Mouse (Mus musculus) cerebellum, adult 11-12 months (tissue): ENCODE results near the gene Hoxa4.

ENCODE experiments used
- DNase-seq: peaks from one replicate; pipeline ENCODE4 v3.0.0; 2022

Gene Hoxa4

DNA sequence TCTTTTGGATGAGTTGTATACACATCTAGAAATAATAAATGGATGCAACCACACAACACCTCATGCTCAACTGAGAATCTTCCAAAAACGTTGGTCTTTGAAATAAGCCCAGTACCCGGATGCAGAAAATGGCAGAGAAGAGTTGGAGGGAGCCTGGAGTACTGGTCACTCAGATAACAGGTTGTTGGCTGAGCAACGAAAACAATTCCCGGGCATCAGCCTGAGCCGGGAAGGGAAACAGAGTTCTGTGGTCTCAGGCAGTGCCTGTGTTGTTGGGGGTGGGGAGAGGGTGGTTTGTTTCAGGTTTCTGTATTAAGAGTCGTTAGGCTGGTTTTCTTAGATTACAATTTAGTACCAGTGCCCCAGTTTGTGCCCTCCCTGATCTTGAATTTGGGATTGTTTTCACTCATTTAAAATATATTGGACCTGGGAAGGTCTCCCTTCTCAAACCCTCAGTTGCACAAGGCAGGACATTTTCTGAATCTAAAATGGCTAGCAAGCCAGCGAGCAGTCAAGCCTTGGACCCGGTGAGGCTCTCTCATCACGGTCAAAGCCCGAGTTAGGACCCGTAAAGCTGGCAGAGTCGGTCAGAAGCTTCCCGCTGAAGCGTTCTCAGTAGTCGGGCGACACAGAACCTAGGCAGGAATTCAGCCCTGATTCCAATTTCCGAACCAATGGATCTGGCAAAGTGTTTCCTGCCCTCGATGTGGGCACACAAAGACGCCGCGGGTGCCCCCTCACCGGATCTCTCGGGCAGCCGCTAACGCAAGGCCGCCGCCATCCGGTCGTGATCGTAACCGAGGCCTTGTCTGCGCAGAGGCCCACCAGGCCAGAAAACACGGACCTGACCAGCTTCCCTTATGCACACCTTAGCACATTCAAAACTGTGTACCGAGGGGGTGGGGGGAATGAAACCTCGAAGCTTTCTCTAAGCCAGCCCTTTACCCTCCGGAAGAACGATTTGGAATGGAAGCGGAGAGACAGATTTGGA is 37.2 kb upstream of the Hoxa4 start:
- no peak for DNase-seq

DNA sequence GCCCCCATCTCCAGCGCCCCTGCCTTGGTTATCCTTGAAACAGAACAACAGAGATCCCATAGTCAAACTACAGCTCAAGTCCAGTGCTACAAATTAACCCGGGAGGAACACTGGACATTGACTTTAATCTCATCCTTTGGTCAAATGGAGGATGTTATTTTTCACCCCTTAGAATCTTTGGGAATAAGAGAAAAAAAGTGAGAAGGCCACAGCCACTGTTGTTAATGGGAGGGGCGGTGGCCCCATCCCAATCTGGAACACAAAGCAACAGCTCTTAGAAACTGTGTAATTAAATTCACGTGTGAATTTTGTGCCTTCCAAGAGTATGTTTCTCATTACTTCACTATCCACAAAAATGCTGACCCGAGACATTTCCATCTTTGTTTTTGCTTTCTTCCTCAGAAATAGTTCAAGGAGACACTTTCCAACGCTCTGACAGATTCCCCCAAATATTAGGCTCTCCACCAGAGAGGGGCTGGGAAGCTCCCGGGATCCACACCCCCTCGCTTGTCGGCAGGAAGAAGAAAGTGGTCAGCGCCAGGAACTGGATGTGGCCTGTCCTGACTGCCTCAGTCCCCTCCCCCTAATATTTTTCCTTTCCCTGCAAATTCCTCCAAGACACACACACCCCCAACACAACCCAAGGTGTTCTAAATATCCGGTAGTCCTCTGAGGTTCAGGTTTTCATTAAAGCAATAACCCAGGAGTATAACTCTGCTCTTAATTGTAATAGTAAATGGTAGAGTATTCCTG is 36.1 kb upstream of the Hoxa4 start:
- DNase-seq, result no peak

DNA sequence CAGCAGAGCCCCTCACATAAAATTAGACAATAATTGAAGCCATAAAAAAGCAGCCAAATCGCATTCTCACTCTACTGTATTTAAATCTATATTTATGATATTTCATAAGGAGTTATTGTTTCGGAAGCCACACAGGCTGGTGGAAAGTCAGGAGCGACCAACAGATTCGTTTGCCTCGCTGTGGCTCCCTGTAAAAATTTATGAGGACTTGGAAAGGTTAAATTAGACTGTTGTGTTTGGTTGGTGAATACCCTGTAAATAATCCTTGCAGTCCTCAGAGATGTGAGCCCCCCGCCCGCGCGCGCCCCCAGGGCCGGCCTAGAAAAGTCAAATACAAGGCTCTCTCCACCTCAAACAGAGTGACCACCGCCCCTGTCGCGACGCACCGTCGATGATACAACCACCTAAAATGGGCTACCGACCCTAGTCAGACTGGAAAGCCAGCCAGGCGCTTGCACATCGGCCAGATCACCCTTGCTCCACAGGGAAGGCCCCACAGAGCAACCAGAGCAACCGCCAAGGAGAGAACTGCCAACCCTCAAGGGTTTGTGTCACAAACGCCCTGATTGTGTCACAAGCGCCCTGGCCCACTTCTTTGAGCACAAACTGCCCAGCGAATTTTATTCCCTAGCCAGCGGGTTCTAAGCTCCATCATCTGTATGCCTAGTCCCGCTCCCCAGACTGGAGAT is 35.2 kb upstream of the Hoxa4 start:
- DNase-seq, result no peak

DNA sequence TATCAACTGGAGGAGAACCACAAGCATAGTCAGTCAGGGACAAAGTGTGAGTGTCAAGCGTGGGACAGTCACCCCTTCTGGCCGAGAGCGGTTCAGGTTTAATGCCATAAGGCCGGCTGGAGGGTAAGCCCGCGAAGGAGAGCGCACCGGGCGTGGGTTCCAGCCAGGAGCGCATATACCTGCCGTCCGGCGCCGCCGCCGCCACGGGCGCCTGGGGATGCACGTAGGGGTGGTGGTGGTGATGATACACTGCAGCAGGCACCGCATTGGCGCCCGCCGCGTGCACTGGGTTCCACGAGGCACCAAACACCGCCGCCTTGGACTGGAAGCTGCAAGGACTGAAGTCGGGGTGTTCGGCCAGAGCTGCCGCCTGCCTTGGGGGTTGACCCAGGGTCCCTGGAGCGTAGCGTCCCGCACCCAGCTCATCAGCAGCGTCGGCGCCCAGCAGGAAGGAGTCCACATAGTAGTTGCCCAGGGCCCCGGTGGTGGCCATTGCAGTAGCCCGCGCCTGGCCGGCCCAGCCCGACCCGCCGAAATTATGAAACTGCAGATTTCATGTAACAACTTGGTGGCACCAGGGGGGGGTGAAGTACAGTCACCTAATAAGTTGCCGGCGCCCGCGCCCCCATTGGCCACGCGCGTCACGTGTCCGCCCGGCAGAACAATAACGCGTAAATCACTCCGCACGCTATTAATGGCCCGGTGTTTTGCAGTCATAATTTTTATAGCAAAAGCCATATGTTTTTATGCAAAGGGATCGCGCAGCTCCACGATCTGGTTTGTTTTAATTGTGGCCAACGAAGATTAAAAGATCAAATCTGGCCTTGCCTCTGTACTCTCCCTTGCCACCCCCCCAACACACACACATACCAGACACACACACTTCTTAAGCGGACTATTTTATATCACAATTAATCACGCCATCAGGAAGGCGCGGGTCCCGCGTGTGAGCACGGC is 34.3 kb upstream of the Hoxa4 start:
- DNase-seq, result no peak

DNA sequence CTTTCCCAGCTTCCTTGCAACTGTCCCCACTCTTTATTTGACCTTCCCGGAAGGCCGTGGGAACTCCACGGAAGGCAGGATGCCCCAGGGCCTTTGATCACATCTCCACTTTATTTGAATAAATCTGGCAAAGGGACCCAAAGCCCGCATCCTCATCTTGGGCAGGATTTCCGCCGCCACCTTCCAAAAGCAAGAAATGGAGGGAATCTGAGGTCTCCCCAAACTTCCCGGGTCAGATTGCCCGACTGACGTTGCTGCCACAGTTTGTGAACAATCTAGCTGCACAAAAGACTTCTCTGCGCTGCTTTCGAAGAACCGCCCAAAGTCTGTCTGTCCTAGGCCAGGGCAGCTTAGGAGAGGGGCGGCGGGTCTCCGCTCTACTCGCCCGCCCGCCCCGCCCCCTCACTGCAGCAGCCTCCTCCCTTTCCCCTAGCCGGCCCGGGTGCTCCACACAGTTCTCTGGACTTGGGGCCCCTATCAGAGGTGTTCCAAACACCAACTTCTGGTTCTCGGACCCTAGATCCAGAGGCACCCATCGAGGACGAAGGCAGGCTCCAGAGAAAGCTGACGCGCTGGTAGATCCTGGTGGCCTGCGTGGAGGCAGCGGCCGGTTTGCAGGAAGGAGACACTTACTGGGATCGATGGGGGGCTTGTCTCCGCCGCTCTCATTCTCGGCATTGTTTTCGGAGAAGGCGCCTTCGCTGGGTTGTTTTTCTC is 33.5 kb upstream of the Hoxa4 start:
- no peak for DNase-seq

DNA sequence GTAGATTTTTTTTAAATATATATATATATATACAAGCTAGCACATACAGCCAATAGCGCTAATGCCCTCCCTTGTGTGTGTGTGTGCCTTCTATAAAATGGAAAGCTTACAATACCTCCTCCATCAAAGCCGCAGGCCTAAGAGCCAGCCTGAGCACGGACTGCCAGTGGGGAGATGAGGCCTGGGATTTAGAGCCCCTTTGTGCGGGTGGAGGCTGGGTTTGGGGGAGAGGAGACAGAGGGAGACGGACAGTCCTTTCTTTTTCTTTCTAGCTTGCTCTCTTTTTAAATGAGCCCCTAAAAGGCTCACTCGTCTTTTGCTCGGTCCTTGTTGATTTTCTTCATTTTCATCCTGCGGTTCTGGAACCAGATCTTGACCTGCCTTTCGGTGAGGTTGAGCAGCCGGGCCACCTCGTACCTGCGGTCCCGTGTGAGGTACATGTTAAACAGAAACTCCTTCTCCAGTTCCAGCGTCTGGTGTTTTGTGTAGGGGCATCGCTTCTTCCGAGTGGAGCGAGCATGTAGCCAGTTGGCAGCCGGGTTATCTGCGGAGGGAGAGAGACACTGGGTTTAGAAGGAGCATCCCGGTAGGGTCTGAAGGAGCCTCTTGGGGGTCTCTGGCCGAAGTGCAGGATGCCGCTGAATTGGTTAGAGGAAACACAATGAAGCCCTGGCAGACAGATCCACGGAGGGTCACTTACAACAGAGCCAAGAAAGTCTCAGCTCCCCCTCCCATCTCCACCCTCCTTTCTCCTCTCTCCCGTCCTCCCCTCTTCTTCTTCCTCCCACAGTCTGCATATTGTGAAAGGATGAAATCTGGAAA is 32.6 kb upstream of the Hoxa4 start:
- no peak for DNase-seq

DNA sequence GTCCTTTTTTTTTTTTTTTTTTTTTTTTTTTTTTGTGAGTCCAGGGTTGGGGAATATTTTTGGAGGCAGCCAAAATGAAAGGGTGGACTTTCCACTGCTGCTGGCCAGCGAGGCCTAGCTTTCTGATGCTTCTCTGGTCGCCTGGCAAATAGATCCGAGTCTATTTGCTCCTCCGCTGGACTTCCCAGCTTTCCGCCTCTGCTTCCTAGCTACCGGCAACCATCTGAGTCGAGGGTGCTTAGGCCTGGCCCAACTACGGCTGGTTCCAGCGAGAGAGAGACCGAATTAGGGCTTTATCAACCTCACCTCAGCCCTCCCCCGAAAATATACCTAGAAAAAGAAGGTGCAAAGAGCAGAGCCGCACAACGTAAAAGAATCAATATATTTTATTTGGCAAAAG is 31.2 kb upstream of the Hoxa4 start:
- DNase-seq, result no peak

DNA sequence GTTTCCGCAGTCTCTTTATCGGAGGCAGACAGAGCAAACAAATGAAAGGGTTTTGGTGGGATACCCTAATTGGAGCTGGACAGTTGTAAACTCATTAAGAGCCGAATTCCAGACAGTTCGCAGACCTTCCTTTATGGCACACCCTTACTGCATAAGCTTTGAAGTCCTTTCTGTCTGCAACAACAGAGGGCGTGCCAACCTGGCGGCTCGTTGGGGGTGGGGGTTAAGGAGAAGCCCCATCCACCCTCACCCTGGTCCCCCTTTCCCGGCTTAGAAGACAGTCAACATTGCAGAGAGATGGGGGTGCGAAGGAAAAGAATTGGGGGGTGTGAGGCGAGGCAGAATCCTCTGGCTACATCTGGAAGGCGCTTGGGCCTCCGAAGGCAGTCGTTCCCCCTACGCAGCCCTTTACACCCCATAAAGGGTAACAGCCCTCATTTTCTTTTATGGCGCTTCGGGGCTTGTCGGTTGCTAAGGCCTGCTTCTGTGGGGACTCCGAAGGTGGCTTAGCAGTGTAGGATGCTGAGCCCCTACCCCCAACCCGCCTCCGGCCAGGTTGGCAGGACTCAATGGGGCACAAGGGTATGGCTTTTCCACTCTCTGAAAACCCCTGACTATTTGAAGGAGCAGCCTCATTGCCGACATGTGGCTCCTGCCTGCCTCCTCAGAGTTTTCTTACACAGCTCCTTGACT is 30.6 kb upstream of the Hoxa4 start:
- no peak for DNase-seq

DNA sequence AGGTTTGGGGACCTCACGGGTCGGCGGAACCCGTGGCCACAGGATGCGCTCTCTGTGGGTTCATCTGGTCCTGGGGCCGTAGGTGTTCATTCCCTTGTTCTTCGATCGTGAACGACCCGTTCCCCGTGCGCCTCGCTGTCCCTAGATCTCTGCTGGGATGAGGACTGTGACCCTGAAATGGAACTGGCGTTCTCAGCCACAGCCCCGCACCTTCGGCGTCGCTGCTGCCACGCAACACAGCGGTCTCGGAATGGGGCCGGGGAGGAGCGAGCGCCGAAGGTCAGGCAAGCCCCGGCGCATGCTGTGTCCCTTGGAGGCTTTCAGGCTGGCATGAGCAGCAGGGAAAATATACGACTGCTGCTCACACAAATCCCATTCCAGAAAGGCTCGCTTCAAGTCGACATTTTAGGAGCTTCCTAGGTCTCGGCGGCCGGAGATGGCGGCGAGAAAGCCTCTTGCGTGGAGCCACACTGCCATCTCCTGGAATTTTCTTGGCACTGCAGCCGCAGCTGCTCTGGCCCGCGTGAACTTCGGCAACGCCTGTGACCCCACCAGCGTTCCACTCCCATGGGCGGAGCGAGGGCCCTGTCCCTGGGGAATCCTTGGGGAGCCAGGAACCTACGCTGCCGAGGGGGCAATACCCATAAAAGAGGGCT is 29.9 kb upstream of the Hoxa4 start, which contains the start of gene Hoxa7:
TSS of gene Hoxa7 (minus strand) at position 518 of the 656 bp plus-strand sequence.
- DNase-seq, result peak; percentile 72

DNA sequence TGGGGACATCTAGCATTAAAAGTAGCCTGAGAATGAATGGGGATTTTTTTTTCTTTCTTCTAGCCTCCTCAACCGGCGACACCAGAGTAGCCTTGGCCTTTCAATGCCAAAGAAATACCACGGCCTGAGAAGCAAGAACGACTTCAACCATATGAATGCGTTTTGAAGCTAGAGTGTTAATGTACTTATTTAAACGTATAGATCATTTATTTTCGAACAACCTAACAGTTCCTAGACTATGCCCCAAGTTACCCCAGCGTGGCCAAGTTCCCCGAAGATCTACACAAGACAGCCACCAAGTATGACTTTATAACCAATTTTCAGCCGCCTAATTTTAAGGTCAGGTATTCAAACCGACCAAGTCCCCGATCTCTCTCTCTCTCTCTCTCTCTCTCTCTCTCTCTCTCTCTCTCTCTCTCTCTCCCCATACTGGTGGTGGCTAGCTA is 29.3 kb upstream of the Hoxa4 start:
- no peak for DNase-seq

DNA sequence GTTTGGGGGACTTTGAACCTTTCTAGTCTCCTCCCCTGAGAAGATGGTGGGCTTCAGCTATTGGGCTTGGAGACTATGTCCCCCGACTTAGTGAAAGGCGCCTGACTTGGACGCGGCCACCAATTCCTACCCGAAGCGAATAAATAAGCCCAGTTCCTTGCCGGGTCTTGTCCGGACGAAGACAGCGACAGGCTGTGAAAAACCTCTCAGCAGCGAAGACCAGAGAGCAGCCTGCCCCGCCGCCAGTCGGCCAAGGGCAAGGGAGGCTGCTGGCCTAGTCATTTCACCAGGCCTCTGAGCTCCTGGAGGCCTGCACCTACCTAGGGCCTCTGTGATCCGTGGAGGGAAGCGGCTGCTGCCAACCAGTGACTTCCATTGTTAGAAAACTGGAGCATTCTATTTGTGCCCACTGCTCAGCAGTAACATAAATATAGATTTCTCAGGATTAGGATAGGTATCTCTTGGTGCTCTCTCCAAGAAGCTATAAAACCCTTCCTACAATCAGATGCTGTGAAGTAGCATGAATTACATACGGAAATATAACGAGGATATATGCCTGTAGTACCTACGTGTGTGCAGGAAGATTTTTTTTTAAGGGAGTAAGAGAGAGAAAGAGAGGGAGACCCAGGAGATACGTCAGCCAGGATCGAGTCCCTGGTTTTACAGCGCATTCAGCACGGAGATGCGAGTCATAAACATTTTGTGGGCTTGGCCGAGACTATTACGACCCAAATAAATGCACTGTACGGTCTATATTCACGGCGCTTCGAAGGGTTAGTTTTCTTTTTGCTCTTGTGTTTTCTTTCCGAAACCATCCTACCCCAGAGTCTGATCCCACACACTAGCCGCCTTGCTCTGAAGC is 28.7 kb upstream of the Hoxa4 start:
- no peak for DNase-seq

DNA sequence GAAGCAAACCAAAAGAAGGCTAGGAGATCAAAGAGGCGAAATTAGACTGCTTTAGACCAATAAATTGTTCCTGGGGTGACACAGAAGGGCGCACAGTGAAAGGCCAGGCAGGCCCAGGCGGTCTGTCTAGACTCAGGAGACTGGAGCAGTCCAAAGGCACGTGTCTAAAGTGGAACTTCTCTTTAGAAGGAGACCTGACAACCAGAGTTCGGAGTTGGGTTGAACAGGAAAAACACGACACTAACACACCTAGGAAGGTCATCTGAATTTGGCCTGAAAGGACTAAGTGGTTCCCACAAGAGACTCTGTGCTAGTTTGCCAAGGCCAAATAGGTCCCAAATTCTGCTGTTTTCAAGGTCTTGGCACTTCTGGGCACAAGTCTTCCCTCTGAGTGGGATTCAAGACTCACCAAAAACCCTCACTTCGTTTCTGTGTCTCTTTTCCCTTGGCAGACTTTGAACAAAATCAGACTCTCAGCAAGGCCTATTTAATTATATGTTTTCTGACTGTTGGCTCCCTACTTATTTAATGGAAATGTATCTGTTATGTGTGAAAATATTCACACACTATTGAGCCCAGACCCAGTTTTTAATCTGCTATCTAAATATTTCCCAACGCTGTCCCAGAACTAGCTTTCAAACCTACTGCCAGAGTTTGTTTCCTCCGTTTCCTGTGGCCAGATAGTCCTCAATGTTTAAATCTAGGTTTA is 27.8 kb upstream of the Hoxa4 start:
- DNase-seq, result no peak

DNA sequence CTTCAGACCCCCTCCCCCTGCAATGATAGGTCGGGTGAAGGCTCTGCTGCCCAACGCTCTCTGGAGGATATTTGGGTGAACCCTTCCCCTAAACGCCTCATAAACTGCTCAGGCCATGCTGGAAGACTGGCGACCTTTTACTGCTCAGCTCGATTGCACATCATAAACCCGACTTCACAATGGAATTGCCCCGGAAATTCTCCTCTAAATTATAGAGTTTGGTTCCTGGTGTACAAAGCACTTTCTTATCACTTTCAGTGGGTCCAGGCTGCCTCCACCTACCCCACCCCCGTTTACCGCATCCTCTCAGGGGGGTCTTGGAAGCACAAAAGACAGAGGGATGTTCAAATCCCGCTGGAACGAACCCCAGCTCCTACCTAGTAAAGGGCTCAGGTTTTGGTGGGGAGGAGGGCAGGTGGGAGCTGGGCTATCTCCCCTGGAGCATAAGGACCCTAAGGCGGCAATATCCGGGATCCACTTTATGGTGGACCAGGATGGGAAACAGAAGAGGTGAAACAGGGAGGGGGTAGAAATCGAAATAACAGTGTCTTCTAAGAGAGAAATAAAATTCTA is 27.2 kb upstream of the Hoxa4 start:
- no peak for DNase-seq

DNA sequence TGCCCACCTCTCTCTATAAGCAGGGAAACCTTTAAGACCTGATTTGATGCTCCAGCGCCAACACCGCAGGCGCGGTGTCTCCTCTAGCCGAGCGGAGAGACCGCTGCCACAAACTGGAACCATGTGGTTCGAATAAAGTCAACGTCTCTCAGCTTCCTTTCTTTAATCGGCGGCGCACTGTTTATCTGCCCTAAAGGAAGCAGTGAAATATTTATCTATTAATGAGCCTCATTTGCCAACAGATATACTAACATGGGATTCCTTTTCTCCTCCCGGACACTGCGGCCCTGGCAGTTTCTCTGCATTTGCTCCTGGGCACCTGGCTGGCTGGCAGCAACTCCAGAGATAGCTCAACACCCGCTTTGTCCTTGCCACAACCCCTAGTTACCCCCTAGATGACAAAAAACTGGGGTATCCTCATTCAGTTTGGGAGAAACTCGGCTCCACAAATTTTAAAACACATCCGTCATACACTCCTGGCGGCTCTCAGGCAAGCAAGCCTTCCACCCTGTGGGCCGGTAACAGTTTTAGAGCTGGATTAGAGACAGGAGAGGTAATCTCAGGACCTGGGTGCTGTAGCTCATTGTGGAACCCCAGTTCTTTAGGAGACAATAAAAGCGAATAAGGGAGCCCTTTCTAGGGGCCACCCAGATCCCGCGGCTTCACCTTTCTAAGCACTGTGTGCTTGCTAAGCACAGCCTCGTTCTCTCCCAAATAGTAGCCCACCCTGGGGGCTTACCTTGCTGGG is 26.5 kb upstream of the Hoxa4 start:
- no peak for DNase-seq

DNA sequence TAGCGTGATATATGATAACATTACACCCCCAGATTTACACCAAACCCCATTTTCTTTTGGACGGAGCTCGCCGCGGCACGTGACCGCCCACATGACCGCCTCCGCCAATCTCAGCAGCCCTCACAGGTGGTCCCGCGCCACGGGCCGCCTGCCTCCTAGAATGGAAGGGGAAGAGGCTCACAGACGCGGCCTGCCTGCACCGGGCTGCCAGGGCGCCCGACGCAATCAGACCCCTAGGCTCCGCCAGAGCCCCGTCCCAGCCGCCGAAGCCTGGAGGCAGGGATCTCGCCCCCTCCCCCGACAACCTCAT is 25.9 kb upstream of the Hoxa4 start:
- DNase-seq, result no peak

DNA sequence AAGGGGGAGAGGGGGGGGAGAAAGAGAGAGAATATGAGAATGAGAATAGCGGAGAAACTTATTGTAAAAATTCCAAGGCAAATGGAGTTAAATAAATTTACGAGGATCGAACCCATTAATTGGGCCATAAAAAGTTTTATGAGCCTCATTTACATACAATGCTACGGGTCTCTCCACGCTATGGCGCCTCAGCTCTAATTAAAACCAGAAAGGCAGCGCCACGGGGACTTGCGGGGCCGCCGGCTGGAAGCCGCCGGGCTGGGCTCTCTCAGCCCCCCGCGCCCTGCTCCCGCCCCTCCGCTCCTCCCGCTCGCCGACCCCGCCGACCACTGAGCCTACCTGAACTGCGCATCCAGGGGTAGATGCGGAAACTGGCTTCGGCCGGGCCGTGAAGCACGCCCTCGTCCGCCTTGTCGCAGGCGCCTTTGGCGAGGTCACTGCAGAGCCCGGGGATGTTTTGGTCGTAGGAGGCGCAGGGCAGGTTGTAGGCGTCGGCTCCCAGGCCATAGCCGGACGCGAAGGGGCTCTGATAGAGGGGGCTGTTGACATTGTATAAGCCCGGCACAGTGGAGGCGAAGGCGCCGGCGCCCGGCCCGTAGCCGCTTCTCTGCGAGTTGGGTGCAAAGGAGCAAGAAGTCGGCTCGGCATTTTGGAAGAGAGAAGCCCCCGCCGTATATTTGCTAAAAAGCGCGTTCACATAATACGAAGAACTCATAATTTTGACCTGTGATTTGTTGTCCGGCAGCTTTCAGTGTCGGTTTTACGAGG is 25.3 kb upstream of the Hoxa4 start:
- DNase-seq, result no peak
